Mouse (Mus musculus) right cerebral cortex, postnatal 4 days (tissue): ENCODE measurements around the gene Eps8l2.

Experiments used
- DNase-seq: peaks from one replicate; pipeline ENCODE4 v3.0.0-alpha.2; 2022

Eps8l2 gene

GRCm38 (mm10) chr7:141331990-141332389, 6.7 kb upstream of the Eps8l2 start:
- DNase-seq, result no peak

- DNase-seq, result no peak
These were observed 3.6 kb upstream of the Eps8l2 start for GRCm38 (mm10) chr7:141335044-141335579.

DNA sequence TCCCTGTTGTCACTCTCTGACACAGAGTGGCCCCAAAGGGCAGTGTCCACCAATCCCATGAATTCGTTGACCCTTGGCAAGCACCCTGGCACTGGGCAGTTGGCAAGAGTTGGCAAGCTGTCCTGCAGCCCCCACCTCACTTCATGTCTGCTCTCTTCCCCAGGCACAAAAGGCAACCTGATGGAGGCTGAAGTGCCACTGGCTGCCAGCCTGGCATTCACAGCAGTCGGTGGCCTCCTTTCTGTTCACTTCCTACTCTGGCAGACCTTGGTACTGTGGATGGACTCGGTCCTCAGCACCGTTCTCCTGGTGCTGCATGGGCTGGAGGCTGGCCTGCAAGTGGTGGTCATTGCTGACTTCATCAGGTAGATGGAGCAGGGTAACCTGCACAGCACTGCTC, 3.0 kb upstream of the Eps8l2 start:
- DNase-seq, result no peak

DNA sequence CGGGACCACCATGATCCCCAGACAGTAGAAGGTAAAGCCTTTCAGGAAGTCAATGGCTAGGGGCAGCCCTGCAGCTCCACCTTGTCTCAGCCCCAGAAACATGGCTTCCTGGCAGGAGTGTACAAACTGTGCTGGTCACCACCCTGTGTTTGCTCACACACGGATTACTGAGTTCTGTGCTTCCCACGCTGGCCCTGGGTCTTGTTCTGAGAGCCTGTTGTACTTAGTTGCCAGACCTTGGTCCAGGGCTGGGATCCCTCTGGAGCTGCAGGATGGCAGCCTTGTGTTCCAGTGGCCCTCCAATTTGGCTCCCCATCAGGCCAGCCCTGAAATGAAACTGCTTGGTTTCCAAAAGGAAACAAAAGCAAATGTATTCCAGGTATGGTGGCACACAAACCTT, 2.4 kb upstream of the Eps8l2 start:
- DNase-seq, result no peak

- DNase-seq, result no peak
These were observed 814 bp upstream of the Eps8l2 start for GRCm38 (mm10) chr7:141337716-141338416.

DNA sequence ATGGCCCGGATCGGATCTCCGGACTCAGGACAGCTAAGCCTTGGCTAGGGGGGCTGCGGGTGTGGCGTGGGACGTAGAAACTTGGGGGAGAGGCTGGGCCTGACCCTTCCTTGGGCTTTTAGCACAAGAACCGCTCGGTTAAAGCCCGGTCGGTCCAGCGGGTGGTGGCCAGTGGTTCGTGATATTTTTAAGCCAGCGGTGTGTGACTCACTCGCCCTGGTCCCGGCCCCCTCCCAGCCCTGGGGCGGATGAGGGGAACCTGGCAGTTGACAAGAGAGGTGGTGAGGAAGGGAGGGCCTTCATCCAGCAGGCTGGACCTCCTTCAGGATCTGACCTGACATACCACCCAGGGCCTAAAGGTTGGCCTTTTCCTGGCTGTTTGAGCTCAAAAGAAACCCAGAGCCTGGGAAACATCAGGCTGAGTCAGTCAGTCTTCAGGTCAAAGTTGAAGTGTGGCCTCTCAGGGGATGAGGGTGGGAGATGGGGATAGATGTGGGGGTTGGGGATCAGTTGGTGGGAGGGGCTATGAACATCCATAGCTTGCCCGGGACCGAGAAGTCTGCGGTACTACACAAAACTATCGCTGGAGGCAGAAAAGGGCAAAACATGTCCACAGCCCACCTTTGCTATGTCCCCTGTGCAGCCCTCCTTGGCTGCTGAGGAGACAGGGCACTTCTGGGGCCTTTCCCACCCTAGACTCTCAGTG, 688 bp downstream of the Eps8l2 start:
- DNase-seq, result no peak

DNA sequence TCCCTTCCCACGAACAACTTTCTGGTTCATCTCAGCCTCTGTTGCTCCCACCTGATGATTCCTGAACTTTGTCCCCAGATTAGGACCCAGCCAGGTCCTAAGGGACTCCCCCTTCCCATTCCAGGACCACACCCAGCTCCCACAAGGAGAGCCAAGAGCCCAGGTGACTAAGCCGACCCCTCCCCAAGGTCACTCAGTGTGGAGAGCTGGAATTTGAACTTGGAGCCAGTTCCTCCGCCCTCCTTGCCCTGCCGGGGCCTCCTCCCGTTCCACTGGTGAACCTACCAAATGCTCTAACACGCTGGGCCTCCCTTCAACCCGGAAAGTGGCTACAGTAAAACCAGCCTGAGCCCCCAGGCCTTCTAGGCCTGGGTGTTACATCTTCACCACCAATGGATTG, 1.3 kb downstream of the Eps8l2 start:
- DNase-seq, result no peak

GRCm38 (mm10) chr7:141340476-141340875, 1.8 kb downstream of the Eps8l2 start:
- no peak for DNase-seq

GRCm38 (mm10) chr7:141341689-141342226, 3.1 kb downstream of the Eps8l2 start:
- DNase-seq, result no peak

DNA sequence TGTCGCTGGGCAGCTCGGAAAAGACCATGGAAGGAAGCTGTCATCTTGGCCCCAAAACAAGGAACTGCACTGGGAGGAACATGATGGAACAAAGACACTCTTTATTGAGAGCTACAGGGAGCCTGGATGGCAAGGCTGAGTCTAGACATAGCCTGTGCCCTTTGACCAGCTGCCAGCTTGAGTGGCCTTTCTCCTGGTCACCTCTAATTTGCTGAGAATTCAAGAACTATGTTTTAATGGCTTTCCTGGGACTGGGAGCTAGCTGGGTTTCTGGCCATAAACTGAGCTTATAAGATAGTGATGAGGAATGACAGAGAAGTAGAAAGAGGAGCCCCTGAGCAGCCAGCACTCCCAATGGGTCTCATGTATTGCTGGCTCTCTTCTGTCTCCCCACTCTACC, 4.5 kb downstream of the Eps8l2 start:
- no peak for DNase-seq

GRCm38 (mm10) chr7:141343696-141344095, 5.0 kb downstream of the Eps8l2 start:
- DNase-seq, result no peak

GRCm38 (mm10) chr7:141344787-141345186, 6.1 kb downstream of the Eps8l2 start:
- no peak for DNase-seq

- no peak for DNase-seq
These were observed 12.4 kb downstream of the Eps8l2 start for GRCm38 (mm10) chr7:141351061-141351460.

DNA sequence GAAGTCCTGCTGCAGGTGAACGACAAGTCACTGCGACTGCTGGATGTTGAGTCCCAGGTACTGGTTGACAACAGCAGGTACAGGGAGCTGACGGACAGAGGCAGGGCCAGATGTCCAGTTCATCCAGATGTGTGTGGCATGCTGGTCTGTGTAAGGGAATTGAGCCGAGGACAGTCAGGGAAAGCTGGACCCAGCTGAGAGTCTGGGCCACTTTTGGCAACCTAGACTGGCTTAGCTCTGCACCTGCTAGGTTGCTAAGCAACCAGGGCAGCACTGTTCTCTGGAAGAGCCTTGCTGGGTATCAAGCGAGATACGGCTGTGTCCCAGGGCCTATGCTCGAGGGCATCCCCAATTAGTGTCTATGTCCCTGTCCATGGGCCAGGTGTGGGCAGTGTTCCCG, 16.4 kb downstream of the Eps8l2 start:
- DNase-seq, result no peak

DNA sequence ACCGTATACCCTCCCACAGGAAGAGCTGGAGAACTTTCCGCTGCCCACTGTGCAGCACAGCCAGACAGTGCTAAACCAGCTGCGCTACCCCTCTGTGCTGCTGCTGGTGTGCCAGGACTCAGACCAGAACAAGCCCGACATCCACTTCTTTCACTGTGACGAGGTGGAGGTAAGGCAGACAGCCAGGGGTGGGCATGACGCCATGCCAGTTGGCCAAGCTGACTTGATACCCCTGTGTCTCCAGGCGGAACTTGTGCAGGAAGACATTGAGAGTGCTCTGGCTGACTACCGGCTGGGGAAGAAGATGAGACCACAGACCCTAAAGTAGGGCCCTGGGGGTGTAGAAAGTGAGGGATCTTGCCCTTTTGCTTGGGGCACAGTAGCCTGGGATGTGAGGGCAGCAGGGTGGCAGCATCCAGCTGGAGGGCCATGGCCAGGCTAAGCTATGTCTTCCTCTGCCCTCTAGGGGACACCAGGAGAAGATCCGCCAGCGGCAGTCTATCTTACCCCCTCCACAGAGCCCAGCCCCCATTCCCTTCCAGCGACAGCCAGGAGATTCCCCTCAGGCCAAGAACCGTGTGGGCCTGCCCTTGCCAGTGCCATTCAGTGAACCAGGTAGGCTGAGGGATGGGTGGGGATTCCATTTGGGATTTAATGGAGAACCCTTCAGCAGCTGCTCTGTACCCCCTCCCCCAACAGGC, 17.1 kb downstream of the Eps8l2 start:
- DNase-seq, result no peak

DNA sequence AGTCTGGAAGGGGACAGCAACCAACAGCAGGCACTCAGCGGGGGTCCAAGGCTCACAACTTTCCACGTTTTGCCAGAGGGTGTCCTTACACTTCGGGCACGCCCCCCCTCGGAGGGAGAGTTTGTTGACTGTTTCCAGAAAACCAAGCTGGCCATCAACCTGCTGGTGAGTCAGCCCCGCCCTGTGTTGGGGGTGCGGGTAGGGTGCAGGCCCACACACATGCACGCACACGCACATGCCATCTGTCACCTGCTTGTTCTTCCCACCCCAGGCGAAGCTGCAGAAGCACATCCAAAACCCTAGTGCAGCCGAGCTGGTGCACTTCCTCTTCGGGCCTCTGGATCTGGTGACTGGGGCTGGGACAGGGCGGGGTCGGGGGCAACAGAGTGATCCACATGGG, 18.3 kb downstream of the Eps8l2 start:
- DNase-seq, result no peak

DNA sequence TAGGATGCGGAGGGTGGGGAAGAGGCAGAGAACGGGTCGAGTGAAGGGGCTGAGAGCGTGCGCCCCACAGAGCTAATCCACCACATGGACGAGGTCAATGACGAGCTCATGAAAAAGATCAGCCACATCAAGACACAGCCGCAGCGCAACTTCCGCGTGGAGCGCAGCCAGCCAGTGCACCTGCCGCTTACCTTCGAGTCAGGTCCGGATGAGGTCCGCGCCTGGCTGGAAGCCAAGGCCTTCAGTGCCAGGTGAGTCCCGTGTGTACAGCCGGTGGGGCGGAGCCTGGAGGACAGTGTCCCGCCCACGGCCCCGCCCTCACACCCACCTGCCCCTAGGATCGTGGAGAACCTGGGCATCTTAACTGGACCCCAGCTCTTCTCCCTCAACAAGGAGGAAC, 22.8 kb downstream of the Eps8l2 start:
- DNase-seq, result no peak

DNA sequence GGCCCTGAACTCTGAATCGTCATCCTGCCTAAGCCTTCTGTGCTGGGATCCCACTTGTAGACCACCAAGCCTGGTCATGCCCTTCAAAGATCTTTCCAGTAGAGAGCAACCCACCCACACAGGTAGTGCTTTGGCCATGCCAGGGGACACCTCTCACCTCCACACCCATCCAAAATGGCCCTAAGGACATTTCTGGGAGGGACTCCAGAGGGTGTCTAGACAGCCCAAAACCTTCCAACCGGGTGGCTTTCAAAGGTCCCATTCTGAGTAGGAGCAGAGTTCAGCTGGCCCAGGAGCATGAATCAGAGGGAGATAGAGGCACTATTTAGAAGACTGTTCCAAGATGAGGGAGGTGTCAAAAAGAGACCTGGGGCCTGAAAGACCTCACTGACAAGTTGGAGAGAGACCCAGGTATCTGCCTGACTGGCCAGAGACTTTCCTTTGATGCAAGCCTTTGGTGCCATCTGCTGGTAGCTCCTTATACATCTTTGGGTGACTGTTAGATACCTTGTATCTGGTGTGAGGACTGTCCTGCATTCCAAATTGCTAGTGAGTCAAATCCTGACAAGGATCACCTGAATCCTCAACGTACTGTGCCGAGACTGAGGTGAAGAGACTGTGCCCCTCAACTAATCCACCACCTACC, 24.5 kb downstream of the Eps8l2 start:
- DNase-seq, result peak; percentile 71

- no peak for DNase-seq
These were observed 25.1 kb downstream of the Eps8l2 start for GRCm38 (mm10) chr7:141363752-141364125.

DNA sequence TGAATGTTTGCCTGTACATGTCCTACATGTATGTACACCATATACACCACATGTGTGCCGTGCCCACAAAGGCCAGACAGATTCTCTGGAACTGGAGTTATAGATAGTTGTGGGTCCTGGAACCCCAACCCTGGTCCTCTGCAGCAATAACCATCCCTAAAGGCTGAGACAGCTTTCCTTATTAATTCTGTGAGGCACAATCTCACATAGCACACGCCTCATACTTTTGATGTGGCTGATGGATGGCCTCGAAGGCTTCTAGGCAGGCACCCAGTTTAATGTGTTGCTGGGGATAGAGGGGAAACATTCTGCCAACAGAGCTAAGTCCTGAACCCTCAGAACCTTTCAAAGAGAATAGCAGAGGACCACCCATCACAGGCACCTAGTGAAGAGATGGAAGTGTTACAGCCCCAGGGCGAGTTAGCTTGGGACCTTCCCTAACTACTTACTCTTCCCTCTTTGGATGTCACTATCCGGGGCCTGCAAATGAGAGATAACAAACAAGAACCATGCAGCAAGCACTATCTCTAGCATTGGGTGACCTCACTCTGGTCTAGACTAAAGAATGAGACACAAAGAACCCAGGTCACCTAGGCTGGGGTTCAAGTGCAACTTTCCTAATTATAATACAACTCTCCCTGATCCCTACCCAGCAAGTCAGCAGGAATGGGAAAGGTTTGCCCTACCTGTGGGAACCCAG, 25.8 kb downstream of the Eps8l2 start:
- DNase-seq, result no peak

- DNase-seq, result no peak
These were observed 26.4 kb downstream of the Eps8l2 start for GRCm38 (mm10) chr7:141365049-141365445.

GRCm38 (mm10) chr7:141367358-141367757, 28.7 kb downstream of the Eps8l2 start:
- DNase-seq, result no peak
